Mouse (Mus musculus): ENCODE results near the gene Gns. TPM values are rescaled to one million over a fixed set of nuclear protein-coding genes. Genes with fewer than 3 reads are reported as not detected.
"Not testable (repeated sequence)": the region's sequence is repeated elsewhere in the genome, so short reads cannot be mapped to it uniquely, and the experiment has no call there.

The Gns gene
- polyA plus RNA-seq, 1 experiment from 2014 or later = 68.6 TPM

DNA sequence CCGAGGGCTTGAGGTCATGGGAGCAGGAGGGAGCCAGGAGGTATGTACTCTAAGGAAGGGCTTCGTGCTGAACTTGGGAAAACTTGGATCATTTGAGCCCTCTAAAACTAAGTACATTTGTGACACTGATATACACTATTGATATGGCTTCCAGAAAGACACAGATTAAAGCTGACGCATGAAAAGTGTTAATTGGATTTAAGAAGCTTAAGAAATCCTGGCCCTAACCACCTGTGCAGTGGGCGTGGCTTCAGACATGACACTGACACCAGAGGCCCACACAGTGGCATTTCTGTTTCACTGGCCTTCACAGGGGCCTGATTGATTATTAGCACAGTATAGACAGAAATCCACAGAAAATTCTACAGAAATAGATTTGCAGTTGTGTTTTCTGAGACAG lies 35.3 kb upstream of the Gns start:
- 72% methylated on average over 4 of the region's 4 CpGs for WGBS
- Histone ChIP-seq H3K4me1 (replicated peaks; ENCODE audit: control insufficient read depth, insufficient read depth, low read length) (no peaks in the 10 kb centered on the region), H3K4me2 (replicated peaks; ENCODE audit: low read depth) (no peak overlapping the region)

DNA sequence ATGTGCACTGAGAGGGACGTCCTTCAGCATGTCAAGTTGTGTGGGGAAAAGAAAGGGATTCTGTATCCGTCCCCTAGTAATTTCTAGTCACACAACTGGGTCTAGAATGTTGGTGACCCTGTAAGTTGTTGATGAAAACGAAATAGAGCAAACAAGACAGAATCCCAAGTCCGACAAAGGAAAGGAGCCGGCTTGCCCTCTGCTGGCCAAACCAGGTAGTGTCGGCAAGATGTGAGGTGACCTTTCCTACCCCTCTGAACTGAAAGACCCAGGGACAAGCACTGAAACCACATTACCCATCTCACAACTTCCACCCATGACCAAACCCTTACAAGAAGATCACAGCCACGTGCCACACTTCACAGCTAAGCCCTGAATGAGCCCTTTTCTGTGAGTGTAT lies 34.0 kb upstream of the Gns start:
- Histone ChIP-seq H3K9me3 (ENCODE audit: control insufficient read depth) (no peaks in the 10 kb centered on the region), H3K27ac (ENCODE audit: low read depth, low read length) (no peak overlapping the region), H3K9ac (ENCODE audit: low read depth, low read length) (no peak overlapping the region), H3K4me3 (ENCODE audit: low read depth, low read length) (no peak overlapping the region), H3K27me3 (replicated peaks; ENCODE audit: control insufficient read depth, insufficient read depth, low read length) (no peaks in the 10 kb centered on the region), H3K4me1 (replicated peaks; ENCODE audit: control insufficient read depth, insufficient read depth, low read length) (no peaks in the 10 kb centered on the region), H3K4me2 (replicated peaks; ENCODE audit: low read depth) (no peak overlapping the region), H3K36me3 (ENCODE audit: control insufficient read depth, insufficient read depth) (peaks cover 15% of the 10 kb centered on the region; the same call in 1 of the 2 replicates)
- TF ChIP-seq CTCF (IDR thresholded peaks at IDR 0.05; ENCODE audit: low read depth) = peak; percentile 87
- 11% methylated on average over 7 of the region's 7 CpGs for WGBS
- ATAC-seq = no peak

More for the DNA sequence above, 35.3 kb upstream of the Gns start:
- no peak overlapping the region for H3K9ac ChIP-seq (ENCODE audit: low read depth, low read length)
- no peak overlapping the region for H3K27ac ChIP-seq (ENCODE audit: low read depth, low read length)
- no peak overlapping the region for H3K4me3 ChIP-seq (ENCODE audit: low read depth, low read length)
- H3K9me3 ChIP-seq (ENCODE audit: control insufficient read depth) = no peaks in the 10 kb centered on the region
- 0 out of 2 replicates have a peak, but pooled peaks cover 10% of the 10 kb centered on the region for H3K36me3 ChIP-seq (ENCODE audit: control insufficient read depth, insufficient read depth)
- no peak for ATAC-seq
- H3K27me3 ChIP-seq (replicated peaks; ENCODE audit: control insufficient read depth, insufficient read depth, low read length) = no peaks in the 10 kb centered on the region
- TF ChIP-seq CTCF (IDR thresholded peaks at IDR 0.05; ENCODE audit: low read depth) = no peak

DNA sequence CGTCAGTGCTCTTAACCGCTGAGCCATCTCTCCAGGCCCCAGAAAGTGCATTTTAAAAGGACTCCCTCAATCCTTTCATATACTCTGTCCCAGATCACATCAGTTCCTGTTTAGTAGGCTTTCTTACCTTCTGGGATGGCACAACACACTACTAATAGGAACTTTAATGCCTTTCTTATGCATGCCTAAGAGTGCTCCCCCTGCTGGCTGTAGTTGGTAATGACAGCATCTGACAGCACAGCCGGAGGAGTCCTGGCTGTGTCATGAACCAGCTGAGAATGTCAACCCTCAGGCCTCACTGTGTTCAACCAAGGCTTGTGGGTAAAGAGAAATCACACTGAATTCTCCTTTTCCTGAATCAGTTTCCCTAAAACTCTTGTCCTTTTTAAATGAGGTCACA lies 30.3 kb upstream of the Gns start:
- H3K27ac ChIP-seq (ENCODE audit: low read depth, low read length) = no peak overlapping the region
- peak; percentile 93 for TF ChIP-seq CTCF (IDR thresholded peaks at IDR 0.05; ENCODE audit: low read depth)
- ATAC-seq = no peak
- no peaks in the 10 kb centered on the region for H3K27me3 ChIP-seq (replicated peaks; ENCODE audit: control insufficient read depth, insufficient read depth, low read length)
- H3K9ac ChIP-seq (ENCODE audit: low read depth, low read length) = no peak overlapping the region
- no peak overlapping the region for H3K4me3 ChIP-seq (ENCODE audit: low read depth, low read length)
- H3K4me1 ChIP-seq (replicated peaks; ENCODE audit: control insufficient read depth, insufficient read depth, low read length) = no peaks in the 10 kb centered on the region
- 76% methylated on average over 3 of the region's 3 CpGs for WGBS
- peaks cover 15% of the 10 kb centered on the region; the same call in 1 of the 2 replicates for H3K36me3 ChIP-seq (ENCODE audit: control insufficient read depth, insufficient read depth)
- no peaks in the 10 kb centered on the region for H3K9me3 ChIP-seq (ENCODE audit: control insufficient read depth)
- no peak overlapping the region for H3K4me2 ChIP-seq (replicated peaks; ENCODE audit: low read depth)

DNA sequence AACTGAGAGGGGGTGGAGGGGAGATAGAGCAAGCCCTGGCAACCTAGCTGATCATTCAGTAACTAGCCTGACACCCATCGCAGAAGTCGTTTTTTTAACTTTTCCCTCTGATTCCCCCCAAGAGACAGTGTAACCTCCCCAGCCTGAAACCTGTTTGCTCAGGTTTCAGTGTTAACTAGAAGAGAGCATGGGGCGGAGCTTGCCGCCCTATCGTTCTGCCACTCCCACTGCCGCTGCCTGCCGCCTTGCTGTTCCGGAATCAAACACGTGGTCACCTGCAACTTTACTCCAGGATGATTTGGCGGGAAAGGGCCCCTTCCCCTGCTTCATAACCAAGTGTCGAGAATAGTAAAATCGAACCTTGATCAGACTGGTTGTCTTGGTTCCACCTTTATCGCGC lies 28.4 kb upstream of the Gns start:
- not testable (repeated sequence) for H3K4me3 ChIP-seq (ENCODE audit: low read depth, low read length)
- H3K36me3 ChIP-seq (ENCODE audit: control insufficient read depth, insufficient read depth) = peaks cover 15% of the 10 kb centered on the region; the same call in 1 of the 2 replicates

DNA sequence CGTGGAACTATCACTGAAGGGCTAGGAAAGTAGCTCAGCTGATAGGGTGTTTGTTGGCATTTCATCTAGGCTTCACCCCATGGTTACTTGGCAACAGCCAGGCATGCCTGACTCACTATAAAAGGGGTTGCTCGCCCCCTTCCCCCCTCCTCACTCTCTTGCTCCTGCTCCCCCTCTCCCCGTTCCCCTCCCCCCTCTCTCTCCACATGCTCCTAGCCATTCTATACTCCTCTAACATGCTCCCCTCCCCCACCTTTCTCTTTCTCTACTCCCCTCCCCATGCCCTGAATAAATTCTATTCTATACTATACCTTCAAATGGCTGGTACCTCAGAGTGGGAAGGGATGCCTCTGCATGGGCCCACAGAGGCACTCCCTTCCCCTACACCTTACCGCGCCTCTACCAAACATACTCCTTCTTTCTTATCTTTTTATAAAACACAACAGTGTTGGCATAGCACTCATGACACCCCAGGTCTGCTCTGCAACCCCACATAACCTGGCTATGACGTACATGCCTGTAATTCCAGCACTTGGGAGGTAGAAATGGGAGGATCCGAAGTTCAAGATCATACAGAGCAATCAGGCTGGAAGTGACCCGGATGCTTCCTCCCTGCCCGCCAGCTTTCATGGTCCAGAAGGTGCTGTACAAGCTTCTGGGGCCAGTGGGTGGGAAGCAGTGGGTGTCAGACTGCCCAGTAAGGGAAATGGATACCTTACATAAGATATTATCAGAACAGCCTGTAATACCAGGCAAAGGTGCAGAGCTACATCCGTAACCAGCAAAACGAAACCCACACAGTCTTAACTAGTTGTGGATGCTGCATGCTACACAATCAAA lies 23.9 kb upstream of the Gns start:
- Histone ChIP-seq H3K36me3 (ENCODE audit: control insufficient read depth, insufficient read depth) (peaks cover 7% of the 10 kb centered on the region; the same call in 1 of the 2 replicates), H3K9ac (ENCODE audit: low read depth, low read length) (no peak overlapping the region), H3K27ac (ENCODE audit: low read depth, low read length) (no peak overlapping the region), H3K27me3 (replicated peaks; ENCODE audit: control insufficient read depth, insufficient read depth, low read length) (no peaks in the 10 kb centered on the region), H3K4me2 (replicated peaks; ENCODE audit: low read depth) (no peak overlapping the region), H3K4me3 (ENCODE audit: low read depth, low read length) (no peak overlapping the region), H3K9me3 (ENCODE audit: control insufficient read depth) (no peaks in the 10 kb centered on the region), H3K4me1 (replicated peaks; ENCODE audit: control insufficient read depth, insufficient read depth, low read length) (no peaks in the 10 kb centered on the region)
- no peak for TF ChIP-seq CTCF (IDR thresholded peaks at IDR 0.05; ENCODE audit: low read depth)
- no peak for ATAC-seq
- WGBS = 69% methylated on average over 11 of the region's 11 CpGs

More for the DNA sequence above, 28.4 kb upstream of the Gns start:
- not testable (repeated sequence) for H3K9me3 ChIP-seq (ENCODE audit: control insufficient read depth); H3K4me2 ChIP-seq (replicated peaks; ENCODE audit: low read depth); H3K9ac ChIP-seq (ENCODE audit: low read depth, low read length); H3K27me3 ChIP-seq (replicated peaks; ENCODE audit: control insufficient read depth, insufficient read depth, low read length); H3K4me1 ChIP-seq (replicated peaks; ENCODE audit: control insufficient read depth, insufficient read depth, low read length); ATAC-seq; H3K27ac ChIP-seq (ENCODE audit: low read depth, low read length)
- 64% methylated on average over 14 of the region's 14 CpGs for WGBS

DNA sequence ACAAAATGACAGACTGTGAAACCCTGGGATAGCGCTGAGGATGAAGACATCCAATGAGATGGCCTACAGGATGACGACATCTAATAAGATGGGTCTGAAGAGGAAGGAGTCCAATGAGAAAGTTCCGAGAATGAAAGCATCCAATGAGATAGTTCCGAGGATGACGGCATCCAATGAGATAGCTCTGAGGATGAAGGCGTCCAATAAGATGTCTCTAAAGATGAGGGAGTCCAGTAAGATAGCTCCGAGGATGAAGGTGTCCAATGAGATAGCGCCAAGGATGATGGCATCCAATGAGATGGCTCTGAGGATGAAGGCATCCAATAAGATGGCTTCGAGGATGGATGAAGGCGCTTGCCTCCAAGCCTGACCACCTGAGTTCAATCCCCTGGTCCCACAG lies 22.6 kb upstream of the Gns start:
- Histone ChIP-seq H3K9ac (ENCODE audit: low read depth, low read length) (no peak overlapping the region), H3K27ac (ENCODE audit: low read depth, low read length) (no peak overlapping the region), H3K4me3 (ENCODE audit: low read depth, low read length) (no peak overlapping the region), H3K27me3 (replicated peaks; ENCODE audit: control insufficient read depth, insufficient read depth, low read length) (no peaks in the 10 kb centered on the region), H3K4me2 (replicated peaks; ENCODE audit: low read depth) (no peak overlapping the region), H3K4me1 (replicated peaks; ENCODE audit: control insufficient read depth, insufficient read depth, low read length) (no peaks in the 10 kb centered on the region), H3K9me3 (ENCODE audit: control insufficient read depth) (no peaks in the 10 kb centered on the region), H3K36me3 (ENCODE audit: control insufficient read depth, insufficient read depth) (peaks cover 7% of the 10 kb centered on the region; the same call in 1 of the 2 replicates)
- ATAC-seq = no peak
- no peak for TF ChIP-seq CTCF (IDR thresholded peaks at IDR 0.05; ENCODE audit: low read depth)
- WGBS = 98% methylated on average over 10 of the region's 10 CpGs

All from intestine, postnatal 0 days (tissue).